Comparison of ENCODE assay signal across 2 mouse cellular contexts in the genomic region with DNA sequence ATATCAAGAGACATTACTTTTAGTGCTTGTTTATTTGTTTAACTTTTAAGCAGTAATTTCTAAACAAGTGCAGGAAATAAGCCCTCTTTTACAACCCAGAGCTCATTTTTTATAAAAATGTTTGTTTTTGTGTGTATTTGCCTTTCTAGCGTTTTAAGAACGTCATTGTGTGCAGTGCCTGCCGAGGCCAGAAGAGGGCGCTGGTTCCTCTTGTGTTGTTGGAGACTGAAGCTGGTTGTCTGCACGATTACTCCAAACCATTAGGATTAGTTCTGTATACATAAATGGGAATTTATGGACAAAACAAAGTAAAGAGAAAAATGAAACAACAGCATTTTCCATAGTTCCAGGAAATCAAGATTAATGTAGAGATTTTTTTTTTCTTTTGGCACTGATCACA.
TF ChIP-seq lines count a peak whose summit lies in the region.

No protein-coding gene starts in this region.

TF ChIP-seq in CH12.LX, 34 proteins besides CTCF, POLR2A, EP300 and RAD21 (continued from another document):
- TF ChIP-seq SMC3 (IDR thresholded peaks at IDR 0.05; ENCODE audit: low read depth, low read length) (peak; percentile 11; the same call in 1 of the 2 replicates), ZKSCAN1 (IDR thresholded peaks at IDR 0.05; ENCODE audit: borderline replicate concordance, low read depth, low read length) (no peak)

TF ChIP-seq in MEL, 35 proteins besides CTCF, POLR2A, EP300 and RAD21 (continued from another document):
- TF ChIP-seq MEF2A (IDR thresholded peaks at IDR 0.05; ENCODE audit: extremely low read depth, insufficient replicate concordance, low read depth, low read length, poor library complexity, severe bottlenecking), result no peak
- no peak for TF ChIP-seq E2F4 (IDR thresholded peaks at IDR 0.05; ENCODE audit: borderline replicate concordance, low read depth, low read length)
- peak; percentile 58 for TF ChIP-seq SMC3 (IDR thresholded peaks at IDR 0.05; ENCODE audit: low read depth, low read length)
